Mouse (Mus musculus): ENCODE results near the gene Cxcr5.

DNA sequence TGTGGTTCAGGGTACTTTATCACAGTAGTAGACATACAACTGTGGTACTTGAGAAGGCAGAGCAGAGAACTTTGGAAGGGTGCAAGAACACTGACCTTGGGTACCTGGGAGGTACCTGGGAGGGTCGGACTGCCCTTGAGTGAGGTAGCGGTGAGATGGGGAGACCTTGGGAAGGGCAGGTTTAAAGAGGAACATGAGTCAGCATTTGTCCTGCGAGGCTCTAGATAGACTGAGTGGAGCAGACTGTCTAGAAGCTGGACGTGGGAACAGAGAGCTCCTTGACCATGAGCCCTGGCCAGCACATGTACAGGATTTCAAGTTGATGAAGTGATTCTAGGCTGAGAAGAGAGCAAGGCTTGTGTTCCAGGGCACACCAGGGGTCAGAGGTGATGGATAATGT, 19.3 kb downstream of the Cxcr5 start:
- no peak for TF ChIP-seq EP300 (IDR thresholded peaks at IDR 0.05; ENCODE audit: low read depth)
- no peak for TF ChIP-seq CTCF (IDR thresholded peaks at IDR 0.05; ENCODE audit: low read depth)

Data from heart, postnatal 0 days (tissue).